Mouse (Mus musculus): ENCODE results near the gene Synpo2. TPM values are rescaled to one million over a fixed set of nuclear protein-coding genes. Genes with fewer than 3 reads are reported as not detected.

Synpo2 gene
- polyA plus RNA-seq, 2 experiments, result 0.03 to 0.04 TPM

DNA sequence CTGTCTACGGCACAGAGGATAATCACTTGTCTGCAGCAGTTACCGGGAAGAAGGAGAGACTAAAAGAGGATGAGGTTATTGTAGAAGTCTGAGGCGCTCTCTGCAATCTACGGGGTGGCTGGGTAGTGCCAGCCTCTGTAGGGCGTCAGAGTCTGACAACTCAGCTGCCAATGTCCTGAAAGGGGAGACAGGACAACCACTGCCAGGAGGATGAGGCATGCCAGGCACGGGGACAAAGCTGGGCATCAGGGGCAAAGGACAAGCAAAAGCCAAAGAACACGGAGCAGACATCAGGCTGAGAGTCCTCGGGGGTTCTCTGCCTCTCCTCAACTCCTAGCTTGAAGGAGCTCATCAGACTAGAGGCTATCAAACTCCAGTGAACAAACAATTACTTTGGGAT, 82.6 kb downstream of the Synpo2 start:
- Histone ChIP-seq H3K4me2 (ENCODE audit: low read depth) (no peak overlapping the region), H3K4me3 (ENCODE audit: insufficient read depth in 1 of 2, low read depth in 2 of 2, low read length in 2 of 2) (no peak overlapping the region), H3K4me1 (replicated peaks; ENCODE audit: control insufficient read depth in 2 of 2, insufficient read depth in 2 of 2, low read length in 1 of 2) (no peaks in the 10 kb centered on the region), H3K27me3 (ENCODE audit: control insufficient read depth, insufficient read depth, low read length) (no peaks in the 10 kb centered on the region), H3K9ac (replicated peaks) (no peak overlapping the region), H3K36me3 (replicated peaks; ENCODE audit: control insufficient read depth, insufficient read depth, low read depth) (no peaks in the 10 kb centered on the region), H3K27ac (no peak overlapping the region), H3K9me3 (ENCODE audit: control insufficient read depth, low read length) (no peaks in the 10 kb centered on the region)
- WGBS (ENCODE audit: insufficient replicate concordance), result 62% methylated on average over 8 of the region's 8 CpGs
- TF ChIP-seq EP300 (IDR thresholded peaks at IDR 0.05; ENCODE audit: low read depth) (no peak), CTCF (IDR thresholded peaks at IDR 0.05; ENCODE audit: low read depth) (no peak)
- no peak for ATAC-seq (ENCODE audit: insufficient read depth)
- DNase-seq (ENCODE audit: low read depth in 3 of 3, low spot score in 3 of 3), result no peak

DNA sequence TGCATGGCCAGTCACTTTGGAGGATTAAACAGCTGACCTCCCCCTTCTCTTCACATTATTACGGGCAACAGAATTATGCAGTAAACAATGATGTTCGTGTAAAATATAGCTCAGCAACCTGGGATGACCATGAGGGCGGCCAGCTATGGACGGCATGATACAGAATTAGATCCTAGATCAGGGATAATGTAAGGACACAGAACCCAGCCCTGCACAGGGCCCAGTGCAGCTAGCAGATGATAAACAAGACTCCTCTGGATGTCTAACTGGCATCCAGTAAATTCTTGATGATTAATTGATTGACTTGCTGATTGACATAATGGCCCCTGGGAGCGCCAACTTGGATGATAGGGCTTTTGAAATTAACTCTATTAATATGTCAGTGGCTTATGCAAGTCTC, 83.0 kb downstream of the Synpo2 start:
- Histone ChIP-seq H3K4me1 (replicated peaks; ENCODE audit: control insufficient read depth in 2 of 2, insufficient read depth in 2 of 2, low read length in 1 of 2) (no peaks in the 10 kb centered on the region), H3K4me3 (ENCODE audit: insufficient read depth in 1 of 2, low read depth in 2 of 2, low read length in 2 of 2) (no peak overlapping the region), H3K4me2 (ENCODE audit: low read depth) (no peak overlapping the region), H3K9me3 (ENCODE audit: control insufficient read depth, low read length) (no peaks in the 10 kb centered on the region), H3K36me3 (replicated peaks; ENCODE audit: control insufficient read depth, insufficient read depth, low read depth) (no peaks in the 10 kb centered on the region), H3K27me3 (ENCODE audit: control insufficient read depth, insufficient read depth, low read length) (no peaks in the 10 kb centered on the region), H3K9ac (replicated peaks) (no peak overlapping the region), H3K27ac (no peak overlapping the region)
- TF ChIP-seq CTCF (IDR thresholded peaks at IDR 0.05; ENCODE audit: low read depth), result no peak
- no peak for TF ChIP-seq EP300 (IDR thresholded peaks at IDR 0.05; ENCODE audit: low read depth)
- DNase-seq (ENCODE audit: low read depth in 3 of 3, low spot score in 3 of 3) (no peak), ATAC-seq (ENCODE audit: insufficient read depth) (no peak)
- WGBS (ENCODE audit: insufficient replicate concordance), result 69% methylated on average over 5 of the region's 5 CpGs

DNA sequence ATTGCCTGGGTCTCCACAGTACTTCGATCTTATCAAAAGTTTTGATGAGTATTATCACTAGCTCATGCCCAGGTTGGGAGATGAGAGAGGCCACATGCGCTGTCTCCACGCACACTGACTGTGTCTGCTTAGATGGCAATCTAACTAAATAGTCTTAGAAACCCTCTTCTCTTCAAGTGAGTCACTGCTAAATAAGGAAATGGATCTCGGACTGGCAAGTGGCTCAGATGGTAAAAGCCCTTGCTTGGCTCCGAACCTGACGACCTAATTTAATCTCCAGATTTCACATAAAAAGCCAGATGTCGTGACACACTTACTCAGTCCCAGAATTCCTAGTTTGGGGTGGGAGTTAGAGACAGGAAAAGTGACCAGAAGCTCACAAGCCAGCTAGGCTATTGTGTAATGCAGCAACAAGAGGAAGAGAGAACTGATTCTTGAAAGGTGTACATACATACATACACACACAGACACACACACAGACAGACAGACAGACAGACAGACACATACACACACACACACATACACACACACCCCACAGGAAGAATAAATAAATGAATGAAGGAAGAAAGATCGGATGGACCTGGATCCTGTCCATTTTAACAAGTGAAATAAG, 85.3 kb downstream of the Synpo2 start:
- Histone ChIP-seq H3K4me2 (ENCODE audit: low read depth) (no peak overlapping the region), H3K9me3 (ENCODE audit: control insufficient read depth, low read length) (no peaks in the 10 kb centered on the region), H3K27me3 (ENCODE audit: control insufficient read depth, insufficient read depth, low read length) (no peaks in the 10 kb centered on the region), H3K4me3 (ENCODE audit: insufficient read depth in 1 of 2, low read depth in 2 of 2, low read length in 2 of 2) (no peak overlapping the region), H3K4me1 (replicated peaks; ENCODE audit: control insufficient read depth in 2 of 2, insufficient read depth in 2 of 2, low read length in 1 of 2) (no peaks in the 10 kb centered on the region), H3K9ac (replicated peaks) (no peak overlapping the region), H3K27ac (no peak overlapping the region), H3K36me3 (replicated peaks; ENCODE audit: control insufficient read depth, insufficient read depth, low read depth) (no peaks in the 10 kb centered on the region)
- no peak for ATAC-seq (ENCODE audit: insufficient read depth)
- WGBS (ENCODE audit: insufficient replicate concordance), result 45% methylated on average over 8 of the region's 8 CpGs
- DNase-seq (ENCODE audit: low read depth in 3 of 3, low spot score in 3 of 3), result no peak
- TF ChIP-seq EP300 (IDR thresholded peaks at IDR 0.05; ENCODE audit: low read depth), result no peak
- no peak for TF ChIP-seq CTCF (IDR thresholded peaks at IDR 0.05; ENCODE audit: low read depth)

DNA sequence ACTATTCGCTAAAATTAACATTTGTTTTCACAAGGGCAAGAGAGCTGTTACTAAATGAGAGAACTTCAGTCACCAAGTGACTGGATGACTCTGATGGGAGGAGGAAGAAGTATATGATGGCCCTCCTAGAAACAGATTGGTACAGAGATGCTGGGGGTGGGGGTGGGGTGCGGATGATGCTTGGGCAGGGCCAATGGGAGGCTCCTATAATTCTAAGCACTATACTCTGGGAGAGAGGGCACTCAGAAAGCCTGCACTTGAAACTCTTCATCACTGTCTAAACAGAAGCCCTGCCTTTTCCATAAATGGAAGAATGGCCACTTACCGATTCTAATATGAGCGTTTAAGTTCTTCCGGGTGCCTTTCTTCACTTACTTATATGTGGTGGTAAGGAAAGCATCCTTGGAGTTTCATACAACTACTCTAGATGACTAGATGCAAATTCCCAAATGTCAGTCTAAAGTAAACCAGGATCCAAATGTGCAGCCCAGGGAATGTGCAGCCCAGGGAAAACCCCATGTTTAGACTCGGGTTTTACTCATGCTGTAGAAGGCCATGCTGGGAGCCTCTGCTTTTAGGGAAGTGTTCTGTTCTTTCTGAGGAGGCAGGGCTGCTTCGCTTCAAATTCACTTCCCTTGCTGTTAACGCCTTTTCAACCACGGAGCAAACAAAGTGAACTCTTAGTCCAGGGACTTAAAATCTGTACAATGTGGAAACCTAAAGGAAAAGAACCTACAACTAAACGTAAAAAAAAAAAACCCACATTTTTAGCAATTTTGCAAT, 86.4 kb downstream of the Synpo2 start:
- Histone ChIP-seq H3K4me3 (ENCODE audit: insufficient read depth in 1 of 2, low read depth in 2 of 2, low read length in 2 of 2) (no peak overlapping the region), H3K27me3 (ENCODE audit: control insufficient read depth, insufficient read depth, low read length) (no peaks in the 10 kb centered on the region), H3K9me3 (ENCODE audit: control insufficient read depth, low read length) (no peaks in the 10 kb centered on the region), H3K36me3 (replicated peaks; ENCODE audit: control insufficient read depth, insufficient read depth, low read depth) (no peaks in the 10 kb centered on the region), H3K9ac (replicated peaks) (no peak overlapping the region), H3K4me1 (replicated peaks; ENCODE audit: control insufficient read depth in 2 of 2, insufficient read depth in 2 of 2, low read length in 1 of 2) (no peaks in the 10 kb centered on the region), H3K27ac (no peak overlapping the region), H3K4me2 (ENCODE audit: low read depth) (no peak overlapping the region)
- DNase-seq (ENCODE audit: low read depth in 3 of 3, low spot score in 3 of 3) (no peak), ATAC-seq (ENCODE audit: insufficient read depth) (no peak)
- 46% methylated on average over 10 of the region's 10 CpGs for WGBS (ENCODE audit: insufficient replicate concordance)
- no peak for TF ChIP-seq EP300 (IDR thresholded peaks at IDR 0.05; ENCODE audit: low read depth)
- no peak for TF ChIP-seq CTCF (IDR thresholded peaks at IDR 0.05; ENCODE audit: low read depth)

DNA sequence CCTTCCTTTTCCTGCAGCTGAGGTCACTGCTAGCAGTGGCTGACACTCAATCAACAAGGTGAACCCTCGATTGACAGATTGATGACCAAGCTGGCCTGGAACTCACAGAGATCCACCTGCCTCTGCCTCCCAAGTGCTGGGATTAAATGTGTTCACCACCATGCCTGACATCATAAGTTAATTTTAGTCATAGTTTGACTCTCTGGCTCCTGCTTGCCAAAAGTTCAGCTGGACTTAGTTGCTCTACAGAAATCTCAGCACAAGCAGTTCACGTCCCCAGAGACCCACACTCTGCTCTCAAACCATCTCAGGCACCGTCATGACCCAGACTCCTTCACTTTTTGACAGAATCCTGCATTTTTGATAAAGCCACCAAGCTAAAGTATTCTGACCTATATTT, 87.3 kb downstream of the Synpo2 start:
- no peak for ATAC-seq (ENCODE audit: insufficient read depth)
- H3K4me3 ChIP-seq (ENCODE audit: insufficient read depth in 1 of 2, low read depth in 2 of 2, low read length in 2 of 2), result no peak overlapping the region
- H3K36me3 ChIP-seq (replicated peaks; ENCODE audit: control insufficient read depth, insufficient read depth, low read depth), result no peaks in the 10 kb centered on the region
- no peak overlapping the region for H3K4me2 ChIP-seq (ENCODE audit: low read depth)
- no peak overlapping the region for H3K27ac ChIP-seq
- no peak overlapping the region for H3K9ac ChIP-seq (replicated peaks)
- no peaks in the 10 kb centered on the region for H3K9me3 ChIP-seq (ENCODE audit: control insufficient read depth, low read length)
- DNase-seq (ENCODE audit: low read depth in 3 of 3, low spot score in 3 of 3), result no peak
- WGBS (ENCODE audit: insufficient replicate concordance), result 55% methylated on average over 3 of the region's 3 CpGs
- no peak for TF ChIP-seq CTCF (IDR thresholded peaks at IDR 0.05; ENCODE audit: low read depth)
- no peak for TF ChIP-seq EP300 (IDR thresholded peaks at IDR 0.05; ENCODE audit: low read depth)
- no peaks in the 10 kb centered on the region for H3K4me1 ChIP-seq (replicated peaks; ENCODE audit: control insufficient read depth in 2 of 2, insufficient read depth in 2 of 2, low read length in 1 of 2)
- no peaks in the 10 kb centered on the region for H3K27me3 ChIP-seq (ENCODE audit: control insufficient read depth, insufficient read depth, low read length)

All from liver, embryonic 14.5 days (tissue).